Mouse (Mus musculus): ENCODE measurements around the gene Lhfpl2.

The Lhfpl2 gene

DNA sequence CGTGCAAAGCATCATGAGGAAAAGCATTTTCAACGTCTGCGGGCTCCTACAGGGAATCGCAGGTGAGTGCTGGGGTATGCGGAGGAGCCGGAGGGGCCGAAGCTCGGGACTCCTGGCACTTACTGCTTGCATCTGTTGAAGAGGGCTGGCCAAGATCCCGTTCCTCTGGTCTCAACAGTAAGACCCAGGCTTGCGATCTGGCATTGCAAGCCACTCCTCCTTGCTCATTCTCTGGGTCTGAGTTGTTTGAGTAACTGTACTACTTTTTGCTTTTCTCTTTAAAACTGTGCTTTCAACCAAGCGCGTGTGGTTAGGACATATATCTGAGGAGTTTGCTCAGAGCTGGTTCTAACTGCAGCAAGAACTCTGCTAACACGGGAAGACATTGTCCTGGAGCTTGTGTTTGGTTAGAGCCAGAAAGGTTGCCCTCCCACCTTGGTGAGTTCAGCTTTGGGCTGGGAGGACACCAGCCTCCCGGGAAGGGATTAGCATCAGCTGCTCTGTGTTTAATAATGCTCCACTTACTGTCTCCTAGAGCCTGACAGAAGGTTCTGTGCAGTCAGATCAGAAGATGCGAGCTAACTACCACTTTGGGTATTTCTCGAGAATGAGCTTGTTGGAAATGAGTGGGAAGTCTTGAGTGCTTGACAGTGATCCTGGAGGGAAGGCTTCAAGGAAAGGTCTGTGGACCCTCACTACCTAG, 117.1 kb downstream of the Lhfpl2 start:
- peak overlapping the region; percentile 73 for H3K4me3 ChIP-seq (replicated peaks; ENCODE audit: low read length)
- peaks cover 55% of the 10 kb centered on the region for H3K27me3 ChIP-seq (ENCODE audit: insufficient read depth, low read length)
- no peaks in the 10 kb centered on the region for H3K36me3 ChIP-seq (ENCODE audit: insufficient read depth, low read length)
- TF ChIP-seq NANOG (IDR thresholded peaks at IDR 0.05; ENCODE audit: borderline replicate concordance, low read length) (no peak), POU5F1 (IDR thresholded peaks at IDR 0.05; ENCODE audit: borderline replicate concordance, low read length) (no peak), CTCF (conservative IDR thresholded peaks at IDR 0.05; ENCODE audit: low read length) (no peak)
- H3K4me1 ChIP-seq (replicated peaks; ENCODE audit: low read depth, low read length): peaks cover 28% of the 10 kb centered on the region
- no peaks in the 10 kb centered on the region for H3K9me3 ChIP-seq (ENCODE audit: low read length)

DNA sequence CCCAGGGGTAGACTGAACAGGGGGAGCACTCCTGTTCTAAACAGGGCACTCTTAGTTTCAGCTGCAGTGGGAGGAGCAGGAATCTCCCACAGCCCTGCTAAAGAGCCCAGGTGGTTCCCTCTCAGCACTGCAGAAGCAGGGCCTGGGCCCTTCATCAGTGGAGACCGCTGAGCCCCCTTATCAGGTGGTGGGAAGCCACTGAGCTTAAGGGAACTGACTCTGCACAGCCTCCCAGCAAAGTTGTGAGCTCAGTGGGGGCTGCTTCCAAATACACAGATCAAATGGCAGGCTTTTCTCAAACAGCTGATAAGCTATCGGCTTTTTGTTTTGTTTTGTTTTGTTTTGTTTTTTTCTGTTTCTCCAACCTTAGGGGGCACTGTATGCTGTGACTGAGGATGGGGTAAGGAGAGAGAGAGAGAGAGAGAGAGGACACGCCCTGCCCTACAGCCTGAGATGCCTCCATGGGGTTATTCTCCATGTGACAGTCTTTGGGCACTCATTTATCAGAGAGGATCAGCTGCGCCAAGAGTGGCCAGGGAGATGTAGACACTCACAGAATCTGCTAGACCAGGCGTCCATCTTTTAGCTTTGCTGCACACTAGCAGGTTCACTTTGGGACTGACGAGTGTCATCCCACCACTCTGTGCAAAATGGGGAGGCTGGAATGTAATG, 117.9 kb downstream of the Lhfpl2 start:
- TF ChIP-seq NANOG (IDR thresholded peaks at IDR 0.05; ENCODE audit: borderline replicate concordance, low read length) (no peak), POU5F1 (IDR thresholded peaks at IDR 0.05; ENCODE audit: borderline replicate concordance, low read length) (no peak), CTCF (conservative IDR thresholded peaks at IDR 0.05; ENCODE audit: low read length) (no peak)
- peaks cover 28% of the 10 kb centered on the region for H3K4me1 ChIP-seq (replicated peaks; ENCODE audit: low read depth, low read length)
- H3K36me3 ChIP-seq (ENCODE audit: insufficient read depth, low read length): no peaks in the 10 kb centered on the region
- H3K4me3 ChIP-seq (replicated peaks; ENCODE audit: low read length): no peak overlapping the region
- peaks cover 51% of the 10 kb centered on the region for H3K27me3 ChIP-seq (ENCODE audit: insufficient read depth, low read length)
- no peaks in the 10 kb centered on the region for H3K9me3 ChIP-seq (ENCODE audit: low read length)

DNA sequence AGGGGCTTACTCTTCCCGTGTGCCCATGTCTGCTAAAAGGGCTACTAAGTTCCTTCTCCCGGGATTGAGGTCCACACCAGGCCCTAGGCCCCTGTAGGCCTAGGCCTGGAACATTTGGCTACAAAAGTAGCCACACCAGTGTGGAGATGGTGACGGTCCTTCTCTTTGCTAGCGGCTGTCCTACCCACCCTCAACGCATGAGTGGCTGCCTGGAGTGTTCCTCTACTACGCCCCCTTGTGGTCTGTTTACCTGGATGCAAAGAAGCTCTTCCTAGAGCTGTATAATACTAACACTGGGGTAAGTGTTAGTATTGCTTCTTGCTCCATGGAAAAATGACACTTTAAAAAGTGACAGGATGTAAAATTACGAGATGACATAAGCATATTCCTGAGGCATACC, 119.6 kb downstream of the Lhfpl2 start:
- Histone ChIP-seq H3K4me1 (replicated peaks; ENCODE audit: low read depth, low read length) (peaks cover 20% of the 10 kb centered on the region), H3K36me3 (ENCODE audit: insufficient read depth, low read length) (no peaks in the 10 kb centered on the region), H3K27me3 (ENCODE audit: insufficient read depth, low read length) (peaks cover 43% of the 10 kb centered on the region), H3K9me3 (ENCODE audit: low read length) (no peaks in the 10 kb centered on the region), H3K4me3 (replicated peaks; ENCODE audit: low read length) (no peak overlapping the region)
- no peak for TF ChIP-seq NANOG (IDR thresholded peaks at IDR 0.05; ENCODE audit: borderline replicate concordance, low read length)
- peak; percentile 62 for TF ChIP-seq CTCF (conservative IDR thresholded peaks at IDR 0.05; ENCODE audit: low read length)

DNA sequence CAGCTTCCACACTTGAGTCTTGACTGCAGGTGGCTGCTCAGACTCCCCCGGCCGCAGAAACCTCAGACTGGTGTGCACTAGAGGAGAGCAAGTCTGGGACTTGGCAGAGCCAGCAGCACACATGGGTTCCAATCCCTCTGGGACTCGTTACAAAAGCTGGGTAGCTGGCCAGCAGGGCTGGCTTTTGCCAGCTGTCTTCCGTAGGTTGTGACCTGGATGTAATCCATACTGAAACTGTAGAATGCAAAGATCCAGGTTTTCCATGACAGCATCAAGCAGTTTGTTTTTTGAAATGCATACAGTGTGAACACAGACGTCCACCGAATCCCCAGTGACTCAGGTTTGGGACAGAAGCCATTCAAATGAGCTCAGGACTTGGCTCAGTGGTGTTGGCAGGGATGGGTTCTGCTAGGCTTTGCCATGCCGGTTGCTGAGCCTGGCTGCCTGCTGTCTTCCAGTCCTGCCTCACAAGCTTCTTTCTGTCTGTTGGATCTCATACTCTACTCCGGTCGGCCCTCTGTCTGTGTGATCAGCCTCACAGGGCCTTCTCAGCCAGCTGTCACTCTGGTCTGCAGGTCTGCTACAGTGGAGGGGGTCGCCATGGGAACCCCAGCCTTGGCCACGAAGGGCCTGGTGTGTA, 120.9 kb downstream of the Lhfpl2 start:
- Histone ChIP-seq H3K36me3 (ENCODE audit: insufficient read depth, low read length) (no peaks in the 10 kb centered on the region), H3K9me3 (ENCODE audit: low read length) (no peaks in the 10 kb centered on the region), H3K4me1 (replicated peaks; ENCODE audit: low read depth, low read length) (peaks cover 14% of the 10 kb centered on the region), H3K4me3 (replicated peaks; ENCODE audit: low read length) (no peak overlapping the region), H3K27me3 (ENCODE audit: insufficient read depth, low read length) (peaks cover 29% of the 10 kb centered on the region)
- TF ChIP-seq POU5F1 (IDR thresholded peaks at IDR 0.05; ENCODE audit: borderline replicate concordance, low read length) (no peak), CTCF (conservative IDR thresholded peaks at IDR 0.05; ENCODE audit: low read length) (no peak), NANOG (IDR thresholded peaks at IDR 0.05; ENCODE audit: borderline replicate concordance, low read length) (no peak)

DNA sequence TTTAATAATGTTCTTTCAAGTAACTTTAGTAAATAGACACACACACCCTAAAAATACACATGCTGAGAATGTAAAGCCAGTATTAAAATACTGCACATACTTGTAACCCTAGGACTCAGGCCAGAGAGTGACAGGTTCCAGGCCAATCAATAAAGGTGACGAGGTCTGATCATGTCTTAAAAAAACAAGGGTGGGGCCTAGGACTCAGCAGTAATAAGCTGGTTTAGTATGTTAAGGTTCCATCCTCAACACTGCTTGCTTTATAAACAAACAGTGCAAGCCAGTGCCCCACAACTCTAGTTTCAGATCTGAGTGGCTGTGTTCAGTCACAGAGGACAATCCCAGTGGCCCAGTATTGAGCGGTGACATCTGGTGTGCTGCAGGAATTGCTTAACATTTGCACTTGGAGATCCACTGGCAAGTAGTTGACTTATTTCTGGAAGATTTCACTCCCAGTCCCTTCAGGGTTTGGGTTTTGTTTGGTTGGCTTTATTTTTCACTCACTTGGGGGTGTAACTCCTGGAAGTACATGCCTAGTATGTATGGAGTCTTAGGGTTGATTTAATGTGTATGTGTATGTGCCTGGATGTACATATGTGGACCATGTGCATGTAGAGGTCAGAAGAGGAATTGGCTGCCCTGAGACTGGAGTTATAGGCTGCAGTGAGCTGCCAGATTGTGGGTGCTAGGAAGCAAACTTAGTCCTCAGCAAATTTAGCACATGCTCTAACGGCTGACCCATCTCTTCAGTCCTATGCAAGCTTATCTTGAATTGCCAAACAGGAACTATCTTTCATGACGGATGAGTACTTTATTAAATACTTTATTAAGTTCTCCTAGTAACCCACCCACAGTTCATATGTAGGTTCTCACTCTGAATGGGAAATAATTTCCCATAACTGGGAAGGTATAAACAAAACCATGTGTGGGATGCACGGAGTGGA, 123.2 kb downstream of the Lhfpl2 start:
- peaks cover 15% of the 10 kb centered on the region for H3K27me3 ChIP-seq (ENCODE audit: insufficient read depth, low read length)
- TF ChIP-seq POU5F1 (IDR thresholded peaks at IDR 0.05; ENCODE audit: borderline replicate concordance, low read length) (no peak), CTCF (conservative IDR thresholded peaks at IDR 0.05; ENCODE audit: low read length) (no peak), NANOG (IDR thresholded peaks at IDR 0.05; ENCODE audit: borderline replicate concordance, low read length) (no peak)
- H3K36me3 ChIP-seq (ENCODE audit: insufficient read depth, low read length): no peaks in the 10 kb centered on the region
- no peak overlapping the region for H3K4me3 ChIP-seq (replicated peaks; ENCODE audit: low read length)
- H3K4me1 ChIP-seq (replicated peaks; ENCODE audit: low read depth, low read length): no peaks in the 10 kb centered on the region
- no peaks in the 10 kb centered on the region for H3K9me3 ChIP-seq (ENCODE audit: low read length)

GRCm38 (mm10) chr13:94182026-94182425, 124.4 kb downstream of the Lhfpl2 start:
- Histone ChIP-seq H3K36me3 (ENCODE audit: insufficient read depth, low read length) (no peaks in the 10 kb centered on the region), H3K9me3 (ENCODE audit: low read length) (no peaks in the 10 kb centered on the region), H3K4me3 (replicated peaks; ENCODE audit: low read length) (no peak overlapping the region), H3K4me1 (replicated peaks; ENCODE audit: low read depth, low read length) (no peaks in the 10 kb centered on the region), H3K27me3 (ENCODE audit: insufficient read depth, low read length) (peaks cover 8% of the 10 kb centered on the region)
- TF ChIP-seq CTCF (conservative IDR thresholded peaks at IDR 0.05; ENCODE audit: low read length) (no peak), POU5F1 (IDR thresholded peaks at IDR 0.05; ENCODE audit: borderline replicate concordance, low read length) (no peak), NANOG (IDR thresholded peaks at IDR 0.05; ENCODE audit: borderline replicate concordance, low read length) (no peak)

DNA sequence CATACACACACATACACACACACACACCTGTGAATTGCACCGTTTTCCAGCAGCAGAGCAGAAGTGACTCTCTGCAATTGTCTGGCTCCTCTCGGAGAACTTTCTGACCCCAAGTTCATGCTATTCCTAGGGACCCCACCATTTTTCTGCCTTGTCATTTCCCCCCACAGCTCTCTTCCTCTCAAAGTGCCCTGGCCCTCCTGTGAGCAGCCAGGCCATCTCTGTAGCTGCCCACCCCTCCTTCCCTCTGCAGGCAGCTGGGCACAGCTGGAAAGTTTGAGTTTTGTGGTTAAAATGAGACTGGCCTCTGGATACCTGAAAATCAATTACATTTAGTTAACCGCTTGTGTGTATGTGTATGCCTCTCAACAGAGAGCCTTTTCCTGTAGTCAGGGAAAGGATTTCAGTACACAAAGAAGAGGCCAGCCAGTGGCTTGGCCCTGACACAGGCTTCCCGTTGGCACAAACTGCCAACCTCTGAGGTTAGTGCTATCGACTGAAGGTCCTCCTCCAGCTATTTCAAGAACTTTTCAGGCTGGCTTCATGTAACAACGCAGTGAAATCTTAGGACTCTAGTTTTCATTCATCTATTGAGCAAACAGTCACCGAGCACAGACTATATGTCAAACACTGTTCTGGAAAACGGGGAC, 125.9 kb downstream of the Lhfpl2 start:
- no peaks in the 10 kb centered on the region for H3K9me3 ChIP-seq (ENCODE audit: low read length)
- H3K4me3 ChIP-seq (replicated peaks; ENCODE audit: low read length): no peak overlapping the region
- no peaks in the 10 kb centered on the region for H3K36me3 ChIP-seq (ENCODE audit: insufficient read depth, low read length)
- TF ChIP-seq NANOG (IDR thresholded peaks at IDR 0.05; ENCODE audit: borderline replicate concordance, low read length) (no peak), POU5F1 (IDR thresholded peaks at IDR 0.05; ENCODE audit: borderline replicate concordance, low read length) (no peak), CTCF (conservative IDR thresholded peaks at IDR 0.05; ENCODE audit: low read length) (no peak)
- no peaks in the 10 kb centered on the region for H3K4me1 ChIP-seq (replicated peaks; ENCODE audit: low read depth, low read length)
- peaks cover 8% of the 10 kb centered on the region for H3K27me3 ChIP-seq (ENCODE audit: insufficient read depth, low read length)
